Mouse (Mus musculus) forebrain, embryonic 12.5 days (tissue): ENCODE results near the gene Akap2. TPM values are rescaled to one million over a fixed set of nuclear protein-coding genes. Genes with fewer than 3 reads are reported as not detected.

Source experiments
- ATAC-seq: fragments of 200-750 bp; cut with Nextera tagmentation; 2 replicates; pipeline ENCODE4 v1.8.0; 2017; ENCODE audit warnings: moderate TSS enrichment; ENCODE audit not compliant: low FRiP score
- H3K27ac ChIP-seq: fragments of 300-500 bp; sonication (generic); 2 replicates; pipeline ENCODE4 v1.5.1; 2016; ENCODE audit warnings: mild to moderate bottlenecking
- H3K27me3 ChIP-seq: fragments of 300-500 bp; sonication (generic); 2 replicates; pipeline ENCODE4 v1.6.1; 2016; ENCODE audit warnings: mild to moderate bottlenecking
- H3K36me3 ChIP-seq: fragments of 300-500 bp; sonication (generic); replicated peaks from 2 replicates; pipeline ENCODE4 v1.6.1; 2016; ENCODE audit warnings: mild to moderate bottlenecking
- H3K4me1 ChIP-seq: fragments of 300-500 bp; sonication (generic); 2 replicates; pipeline ENCODE4 v1.6.1; 2016
- H3K4me2 ChIP-seq: fragments of 300-500 bp; sonication (generic); 2 replicates; pipeline ENCODE4 v1.6.1; 2016; ENCODE audit warnings: mild to moderate bottlenecking, moderate library complexity
- H3K4me3 ChIP-seq: fragments of 300-500 bp; sonication (generic); replicated peaks from 2 replicates; pipeline ENCODE4 v1.5.1; 2016; ENCODE audit warnings: mild to moderate bottlenecking
- H3K9ac ChIP-seq: fragments of 300-500 bp; sonication (generic); 2 replicates; pipeline ENCODE4 v1.6.1; 2016; ENCODE audit warnings: mild to moderate bottlenecking
- H3K9me3 ChIP-seq: fragments of 300-500 bp; sonication (generic); 2 replicates; pipeline ENCODE4 v1.6.1; 2016
- WGBS: fragments of 180-500 bp; shearing (Covaris S2); methylation state at CpG from one replicate; pipeline ENCODE4 v1.1.7; 2016; 5-methylcytosine and 5-hydroxymethylcytosine counted together
- polyA plus RNA-seq: library from polyadenylated mRNA; unstranded; fragments of >200 nt; fragmentation: Nextera tagmentation; extraction: Ambion mirVana; gene quantifications from 2 replicates; pipeline ENCODE4 v1.2.1, GENCODE M21; 2016

The Akap2 gene
- polyA plus RNA-seq, 1 experiment from 2014 or later, result 12.5 TPM

DNA sequence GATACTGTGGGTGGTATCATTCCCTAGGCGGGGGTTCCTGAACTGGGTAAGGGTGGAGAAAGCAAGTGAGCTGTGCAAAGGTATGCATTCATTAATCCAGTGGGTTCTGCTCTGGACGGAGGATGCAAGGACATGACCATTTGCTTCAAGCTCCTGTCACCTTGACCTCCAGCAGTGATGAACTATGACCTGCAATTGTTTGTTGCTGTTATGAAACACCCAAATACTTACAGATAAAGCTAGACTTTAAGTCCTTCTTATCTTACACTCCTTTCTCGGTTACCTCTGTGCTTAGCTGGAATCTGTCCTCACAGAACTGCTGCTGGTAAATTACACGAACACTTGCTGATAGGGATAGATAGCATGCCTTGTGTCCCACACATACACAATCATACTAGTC, 223.2 kb downstream of the Akap2 start:
- no peak for ATAC-seq
- no peak overlapping the region for H3K9ac ChIP-seq
- H3K27ac ChIP-seq, result no peak overlapping the region
- no peaks in the 10 kb centered on the region for H3K9me3 ChIP-seq
- H3K4me3 ChIP-seq, result no peak overlapping the region
- peaks cover 33% of the 10 kb centered on the region for H3K36me3 ChIP-seq
- no peak overlapping the region for H3K4me2 ChIP-seq
- no peaks in the 10 kb centered on the region for H3K27me3 ChIP-seq
- no peaks in the 10 kb centered on the region for H3K4me1 ChIP-seq
- 87% methylated on average over 4 of the region's 4 CpGs for WGBS

GRCm38 (mm10) chr4:57942892-57943291, 225.4 kb downstream of the Akap2 start:
- H3K9ac ChIP-seq, result no peak overlapping the region
- H3K36me3 ChIP-seq, result peaks cover 53% of the 10 kb centered on the region
- no peak overlapping the region for H3K4me3 ChIP-seq
- ATAC-seq, result no peak
- H3K4me1 ChIP-seq, result no peaks in the 10 kb centered on the region
- no peak overlapping the region for H3K27ac ChIP-seq
- no peak overlapping the region for H3K4me2 ChIP-seq
- 86% methylated on average over 2 of the region's 2 CpGs for WGBS
- no peaks in the 10 kb centered on the region for H3K27me3 ChIP-seq
- no peaks in the 10 kb centered on the region for H3K9me3 ChIP-seq

Other genes starting within 250 kb of the Akap2 start
- 13.7 and 14.8 TPM in 2 replicates for gene Pakap, start 149.5 kb upstream of the Akap2 start, polyA plus RNA-seq
- not detected in 2 replicates for gene D630039A03Rik, start 198.6 kb downstream of the Akap2 start, polyA plus RNA-seq
- 379 and 381 TPM in 2 replicates for gene Txn1, start 238.8 kb downstream of the Akap2 start, polyA plus RNA-seq